Mouse (Mus musculus) cortical plate, adult 2 months (tissue): ENCODE data around the gene Mtcl1. TPM values are rescaled to one million over a fixed set of nuclear protein-coding genes. Genes with fewer than 3 reads are reported as not detected.

ENCODE experiments used
- H3K27ac ChIP-seq: fragments of 200-500 bp; 2 replicates; pipeline ENCODE4 v1.5.1; 2012; ENCODE audit warnings: low read length, control low read depth, inconsistent platforms; ENCODE audit not compliant: insufficient read depth
- H3K4me1 ChIP-seq: fragments of 200-500 bp; 2 replicates; pipeline ENCODE4 v1.6.1; 2011; ENCODE audit warnings: low read length; ENCODE audit not compliant: control insufficient read depth, insufficient read depth
- H3K4me3 ChIP-seq: fragments of 200-500 bp; 2 replicates; pipeline ENCODE4 v1.5.1; 2011; ENCODE audit warnings: mild to moderate bottlenecking, low read length, control low read depth; ENCODE audit not compliant: insufficient read depth
- CTCF ChIP-seq: fragments of 200-500 bp; IDR thresholded peaks from 2 replicates; pipeline ENCODE4 v1.5.1; 2011; ENCODE audit warnings: mild to moderate bottlenecking, control low read depth, low read length; ENCODE audit not compliant: insufficient read depth; ENCODE audit errors: extremely low read depth
- POLR2A ChIP-seq: fragments of 200-500 bp; IDR thresholded peaks from 2 replicates; pipeline ENCODE4 v1.6.1; 2011; ENCODE audit warnings: mild to moderate bottlenecking, low read length, control low read depth; ENCODE audit not compliant: insufficient read depth; ENCODE audit errors: extremely low read depth
- polyA plus RNA-seq: library from polyadenylated mRNA; depleted of rRNA; stranded (reverse); fragments of >200 nt; gene quantifications from 2 replicates; pipeline ENCODE4 v1.2.3, GENCODE M21; 2012

The Mtcl1 gene
- polyA plus RNA-seq, 1 experiment, result 47.8 TPM

DNA sequence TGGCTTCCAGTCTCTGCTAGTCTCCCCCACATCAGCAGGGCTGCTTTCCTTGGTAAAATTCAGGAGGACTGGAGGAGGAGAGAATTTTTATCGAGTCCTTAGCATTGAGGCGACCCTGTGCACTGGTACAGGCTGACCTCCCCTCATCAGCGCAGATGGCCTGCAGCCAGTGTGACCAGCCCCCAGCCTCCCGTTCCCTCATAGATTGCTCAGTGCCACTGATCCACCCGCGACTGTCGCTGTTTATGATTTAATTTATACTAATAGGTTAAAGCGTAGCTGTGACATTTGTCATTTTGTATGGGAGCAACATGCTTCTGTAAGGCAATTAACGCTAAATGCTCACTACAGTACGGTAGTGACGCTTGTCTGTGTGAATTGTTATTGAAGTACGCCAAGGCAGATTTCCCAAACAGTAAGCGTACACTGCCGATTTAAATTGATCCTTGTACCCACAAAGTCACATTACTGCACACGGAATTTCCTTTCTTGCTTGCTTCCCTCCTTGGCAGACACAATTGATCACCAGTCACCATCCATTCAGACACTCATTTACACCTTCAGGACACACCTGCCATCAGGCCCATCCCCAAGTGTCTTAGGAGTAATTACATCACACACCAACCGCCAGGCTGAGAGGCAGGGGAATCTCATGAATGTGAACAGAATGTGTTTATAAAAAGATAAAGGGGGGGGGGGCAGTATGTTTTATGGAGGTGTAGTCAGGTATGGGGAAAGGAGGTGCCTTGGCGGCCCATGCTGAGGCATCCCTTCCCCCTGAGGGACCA is 31.1 kb upstream of the Mtcl1 start:
- no peak for TF ChIP-seq CTCF
- no peak for TF ChIP-seq POLR2A
- no peaks in the 10 kb centered on the region for H3K4me1 ChIP-seq
- H3K4me3 ChIP-seq, result no peak overlapping the region
- no peak overlapping the region for H3K27ac ChIP-seq

DNA sequence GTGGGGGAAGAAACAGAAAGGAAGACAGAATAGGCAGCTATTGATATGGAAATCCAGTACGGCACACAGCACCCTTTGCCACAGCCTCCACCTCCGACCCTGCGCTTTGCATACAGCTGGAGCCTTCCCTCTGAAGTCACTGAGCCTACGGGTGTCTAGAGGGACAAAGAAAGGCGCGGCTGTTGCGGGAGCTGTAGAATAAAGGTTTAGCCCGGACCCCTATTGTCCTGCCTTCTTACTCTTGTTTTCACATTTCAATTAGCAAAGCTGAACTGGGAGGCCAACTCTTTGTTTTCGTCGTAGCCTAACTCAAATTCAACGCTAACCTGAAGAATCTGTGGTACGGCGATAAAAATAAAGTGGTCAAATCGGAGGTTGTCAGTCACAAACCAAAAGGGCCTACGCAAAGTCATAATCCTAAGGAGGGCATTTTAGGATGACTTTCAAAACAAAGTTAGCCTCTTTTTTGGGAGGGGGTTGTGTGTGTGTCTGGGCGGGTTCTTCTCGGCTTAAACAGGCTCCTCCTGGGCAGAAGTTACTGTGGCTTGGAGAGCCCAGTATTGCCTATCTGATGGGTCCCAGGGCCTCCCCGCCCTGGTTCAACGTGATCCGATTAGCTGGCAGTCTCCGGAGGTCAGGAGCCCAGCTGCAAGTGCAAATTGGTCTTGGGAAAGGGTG is 30.4 kb upstream of the Mtcl1 start:
- TF ChIP-seq CTCF, result no peak
- TF ChIP-seq POLR2A, result no peak
- Histone ChIP-seq H3K4me3 (no peak overlapping the region; the same call in 1 of the 2 replicates), H3K4me1 (no peaks in the 10 kb centered on the region), H3K27ac (no peak overlapping the region)

DNA sequence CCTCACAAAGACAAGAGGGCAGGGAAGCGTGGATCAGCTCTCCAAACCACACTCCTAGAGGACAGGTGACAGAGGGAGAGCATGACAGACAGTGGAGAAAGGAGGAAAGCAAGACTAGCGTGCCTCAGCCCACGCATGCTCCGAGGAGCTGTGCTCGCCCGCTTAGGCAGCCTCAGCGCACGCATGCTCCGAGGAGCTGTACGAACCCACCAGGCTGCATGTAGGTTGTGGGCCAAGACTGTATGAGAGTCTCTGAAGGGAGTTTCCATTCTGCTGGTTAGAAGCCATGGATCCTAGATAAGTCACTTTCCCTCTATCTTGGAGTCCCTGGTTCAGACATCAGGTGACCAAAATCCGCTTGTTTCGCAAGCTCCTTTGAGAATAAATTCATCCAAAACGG is 29.8 kb upstream of the Mtcl1 start:
- peak overlapping the region; percentile 6 for H3K4me3 ChIP-seq
- no peak overlapping the region for H3K27ac ChIP-seq
- no peak for TF ChIP-seq CTCF
- peak; percentile 72 for TF ChIP-seq POLR2A
- no peaks in the 10 kb centered on the region for H3K4me1 ChIP-seq

DNA sequence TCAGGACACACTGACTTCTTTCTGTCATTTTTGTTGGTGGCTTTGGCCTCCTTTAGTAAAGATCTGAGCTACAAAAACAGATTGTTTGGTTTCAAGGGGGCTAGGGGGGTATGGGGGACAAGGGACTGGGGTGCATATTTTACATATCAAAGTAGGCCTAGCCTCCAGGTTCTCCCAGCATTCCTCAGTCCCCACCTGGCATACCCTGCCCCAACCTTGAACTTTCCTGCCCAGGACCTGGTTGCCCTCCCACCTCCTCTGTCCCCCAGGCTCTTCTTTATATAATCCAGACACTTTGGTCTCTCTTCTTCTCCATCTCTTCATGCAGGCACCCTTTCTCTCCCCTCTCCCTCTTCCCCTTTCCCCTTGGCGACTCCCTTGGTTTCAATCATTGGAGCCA is 23.7 kb upstream of the Mtcl1 start:
- Histone ChIP-seq H3K27ac (no peak overlapping the region), H3K4me1 (no peaks in the 10 kb centered on the region), H3K4me3 (no peak overlapping the region)
- TF ChIP-seq CTCF (no peak), POLR2A (no peak)

DNA sequence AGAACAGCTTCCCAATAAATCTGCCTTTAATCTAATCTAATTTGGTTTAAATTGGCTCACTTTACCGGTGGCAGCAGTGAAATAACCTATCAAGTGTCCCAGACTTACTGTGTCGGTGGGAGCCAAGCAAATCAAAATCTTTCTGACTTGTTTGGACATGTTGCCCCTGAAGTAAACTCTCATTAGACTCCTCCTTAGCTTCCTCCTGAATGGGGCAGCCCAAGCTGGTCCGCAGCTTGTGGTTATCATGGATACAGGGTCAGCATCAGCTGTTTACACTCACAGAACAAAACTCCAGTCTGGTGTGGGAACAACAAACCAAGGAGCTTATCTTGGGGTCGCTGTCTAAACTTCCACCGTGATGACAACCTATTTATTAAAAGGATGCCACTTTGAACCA is 22.2 kb upstream of the Mtcl1 start:
- no peaks in the 10 kb centered on the region for H3K4me1 ChIP-seq
- TF ChIP-seq CTCF (no peak), POLR2A (no peak)
- H3K27ac ChIP-seq, result no peak overlapping the region
- H3K4me3 ChIP-seq, result no peak overlapping the region

DNA sequence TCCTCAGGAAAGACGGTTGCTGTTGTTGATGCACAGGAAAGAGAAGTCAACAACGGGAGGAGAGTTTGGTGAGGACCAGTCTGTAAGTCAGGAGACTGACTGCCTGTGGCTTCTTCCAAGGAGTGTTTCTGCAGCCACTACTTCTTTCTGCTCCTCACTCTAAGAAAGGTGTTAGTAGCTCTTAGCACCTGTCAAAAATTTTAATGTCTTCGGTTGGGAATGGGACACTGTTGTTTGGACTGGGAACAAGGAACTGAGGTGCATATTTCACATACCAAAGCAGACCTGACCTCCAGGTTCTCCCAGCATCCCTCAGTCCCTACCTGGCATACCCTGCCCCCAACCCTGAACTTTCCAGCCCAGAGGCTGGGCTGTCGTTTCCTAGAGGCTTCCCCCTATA is 21.7 kb upstream of the Mtcl1 start:
- no peaks in the 10 kb centered on the region for H3K4me1 ChIP-seq
- H3K27ac ChIP-seq, result no peak overlapping the region
- no peak overlapping the region for H3K4me3 ChIP-seq
- TF ChIP-seq CTCF (no peak), POLR2A (no peak)

DNA sequence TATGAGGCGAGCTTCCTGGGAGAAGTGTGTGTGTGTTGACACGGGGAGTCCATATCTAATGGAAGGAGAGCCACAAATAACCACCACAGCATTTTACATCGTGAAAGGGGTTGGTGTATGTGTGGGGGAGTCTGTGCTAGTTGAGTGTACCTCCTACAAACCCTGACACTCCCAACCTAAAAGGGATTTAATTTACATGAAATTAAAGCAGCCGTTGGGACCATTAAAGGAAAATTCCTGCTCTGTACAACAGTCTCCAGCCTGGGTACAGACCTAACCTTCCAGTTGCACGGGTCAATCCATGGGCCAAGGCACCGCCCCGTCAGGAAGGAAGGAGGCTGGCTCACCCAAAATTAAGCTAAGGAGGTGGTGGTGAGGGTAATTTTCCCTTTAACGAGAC is 20.5 kb upstream of the Mtcl1 start:
- Histone ChIP-seq H3K4me3 (no peak overlapping the region), H3K4me1 (no peaks in the 10 kb centered on the region), H3K27ac (no peak overlapping the region)
- TF ChIP-seq POLR2A (no peak), CTCF (no peak)

DNA sequence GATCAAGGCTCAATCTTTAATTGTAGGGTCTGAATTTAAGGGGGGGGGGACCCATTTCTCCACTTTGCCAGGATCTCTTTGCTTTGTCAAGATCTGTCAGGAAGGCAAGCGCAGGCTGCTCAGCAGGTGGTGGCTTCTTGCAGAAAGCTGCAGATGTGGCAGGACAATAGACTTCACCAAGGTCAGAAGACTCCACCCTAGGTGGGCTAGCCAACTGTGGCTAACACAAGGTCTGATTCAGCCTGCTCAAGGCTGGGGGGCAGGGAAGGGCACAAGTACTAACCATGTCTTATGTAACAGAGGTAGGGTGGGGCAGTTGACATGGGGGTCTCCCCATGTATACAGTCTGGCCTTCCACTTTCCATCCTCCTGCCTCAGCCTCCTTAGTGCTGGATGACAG is 7.7 kb upstream of the Mtcl1 start:
- no peaks in the 10 kb centered on the region for H3K4me1 ChIP-seq
- no peak overlapping the region for H3K4me3 ChIP-seq
- no peak overlapping the region for H3K27ac ChIP-seq
- TF ChIP-seq POLR2A (no peak), CTCF (no peak)

DNA sequence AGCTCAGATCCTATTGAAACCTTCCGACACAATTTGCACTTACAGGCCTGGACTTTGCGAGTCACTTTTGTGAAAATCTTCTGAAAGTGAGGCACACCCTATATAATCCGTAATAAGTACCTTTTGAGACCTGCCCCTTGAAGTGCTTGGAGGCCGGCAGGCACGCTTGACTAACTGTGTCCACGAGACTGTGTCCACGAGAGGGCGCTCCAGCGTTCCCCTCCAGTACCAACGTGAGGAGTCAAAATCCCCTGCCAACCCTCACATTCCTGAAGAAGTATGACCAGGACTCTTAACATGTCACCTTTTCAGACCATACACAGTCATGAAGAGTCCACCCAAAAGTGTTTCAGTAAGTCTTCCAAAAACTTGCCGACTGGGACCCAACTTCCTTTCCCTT is 1.6 kb upstream of the Mtcl1 start:
- Histone ChIP-seq H3K4me1 (no peaks in the 10 kb centered on the region; the same call in 1 of the 2 replicates), H3K4me3 (peak overlapping the region; percentile 48; the same call in 1 of the 2 replicates)
- no peak for TF ChIP-seq POLR2A
- TF ChIP-seq CTCF, result peak; percentile 84

DNA sequence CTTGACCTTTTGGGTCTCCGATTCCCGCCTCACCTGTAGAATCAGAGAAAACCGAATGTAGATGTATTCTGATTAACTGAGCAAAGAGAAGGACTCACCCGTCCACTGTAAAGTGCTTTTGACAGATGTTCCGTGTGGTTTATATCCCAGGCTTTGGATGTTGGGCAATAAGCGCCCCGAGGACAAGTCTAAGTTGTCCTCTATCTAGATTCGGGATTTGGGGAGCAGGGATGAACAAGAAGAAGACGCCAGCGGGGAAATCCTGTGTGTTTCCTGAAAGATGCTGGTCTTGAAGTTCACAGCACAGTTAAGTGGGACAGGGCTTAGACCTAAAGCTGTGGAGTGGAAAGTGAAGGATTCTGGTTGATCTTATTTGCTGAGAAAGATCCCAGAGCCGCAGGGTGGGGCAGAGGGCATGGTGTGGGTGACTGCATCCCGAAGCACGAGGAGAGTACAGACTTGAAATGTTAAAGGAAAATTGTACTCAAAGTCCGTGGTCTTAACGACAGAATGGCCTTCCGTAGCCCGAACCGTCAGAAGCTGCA is 1.0 kb upstream of the Mtcl1 start:
- TF ChIP-seq POLR2A, result no peak
- TF ChIP-seq CTCF, result no peak
- no peak overlapping the region for H3K27ac ChIP-seq
- H3K4me1 ChIP-seq, result no peaks in the 10 kb centered on the region; the same call in 1 of the 2 replicates
- H3K4me3 ChIP-seq, result peak overlapping the region; percentile 48

More for the DNA sequence above, 1.6 kb upstream of the Mtcl1 start:
- no peak overlapping the region for H3K27ac ChIP-seq
